Mouse (Mus musculus): ENCODE results near the gene Rmdn2. TPM values are rescaled to one million over a fixed set of nuclear protein-coding genes. Genes with fewer than 3 reads are reported as not detected.

Gene Rmdn2
- total RNA-seq (2023), result 2.5 to 3.9 TPM (median 2.8 TPM) in 4 replicates

DNA sequence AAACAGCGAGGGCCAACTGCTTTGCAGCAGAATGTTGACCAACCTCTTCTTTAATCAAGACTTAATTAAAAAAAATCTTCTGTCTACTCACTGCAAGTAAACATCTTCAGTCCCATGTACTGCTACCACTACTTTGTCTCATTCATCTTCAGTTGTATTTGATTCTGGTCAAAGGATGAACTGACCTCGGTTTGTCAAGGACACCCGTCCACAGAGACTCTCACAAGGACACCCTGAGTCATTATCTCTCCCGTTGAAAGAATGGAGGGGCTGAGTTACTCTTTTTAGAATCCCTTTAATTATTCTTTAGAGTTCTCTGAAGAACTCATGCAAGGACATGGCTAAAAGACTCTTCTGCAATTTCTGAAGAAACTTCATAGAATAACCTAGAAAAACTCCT, at the start of gene Rmdn2:
Rmdn2 (plus strand) TSS at position 319 of the 400 bp plus-strand sequence.

DNA sequence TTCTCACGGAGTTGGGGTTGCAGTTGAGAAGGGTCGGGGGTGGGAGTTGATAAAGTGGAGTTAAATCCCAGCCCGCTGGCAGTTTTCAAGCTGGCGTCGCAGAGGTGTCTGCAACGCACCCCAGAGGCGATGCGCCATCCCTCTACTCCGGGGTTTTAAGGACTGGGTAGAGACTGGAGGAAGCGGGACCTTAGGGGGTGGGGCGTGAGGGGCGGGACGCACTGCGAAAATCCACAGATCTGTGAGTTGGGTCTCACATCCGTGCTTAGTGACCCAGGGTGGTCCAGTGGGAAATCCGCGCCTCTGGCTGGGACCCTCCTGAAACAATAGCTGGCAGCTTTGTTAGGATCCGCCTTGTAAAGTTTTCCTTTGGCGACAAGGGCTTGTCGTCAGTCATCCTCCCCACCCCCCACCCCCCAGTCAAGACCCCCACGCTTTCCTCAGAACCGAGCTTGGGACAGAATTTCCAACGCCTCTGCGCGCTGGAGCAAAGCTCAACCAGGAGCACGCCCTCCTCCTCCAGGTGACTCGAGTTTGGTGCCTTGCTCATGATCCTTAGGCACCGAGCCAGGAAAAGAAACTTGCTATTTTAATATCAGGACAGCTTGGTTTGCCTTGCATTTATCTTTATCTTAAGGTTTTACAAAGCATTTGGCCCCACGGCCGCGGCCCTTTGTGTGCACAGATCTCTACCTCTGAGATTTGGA, 103.4 kb downstream of the Rmdn2 start, which contains the start of gene Cyp1b1:
Cyp1b1 (minus strand) TSS at position 131 of the 707 bp plus-strand sequence.

Other genes with a start within 250 kb of the Rmdn2 start
- gene Cyp1b1, start 103.2 kb downstream of the Rmdn2 start, total RNA-seq (2023), result not detected in 4 replicates